Mouse (Mus musculus): ENCODE results near the gene Rassf3.

Gene Rassf3

DNA sequence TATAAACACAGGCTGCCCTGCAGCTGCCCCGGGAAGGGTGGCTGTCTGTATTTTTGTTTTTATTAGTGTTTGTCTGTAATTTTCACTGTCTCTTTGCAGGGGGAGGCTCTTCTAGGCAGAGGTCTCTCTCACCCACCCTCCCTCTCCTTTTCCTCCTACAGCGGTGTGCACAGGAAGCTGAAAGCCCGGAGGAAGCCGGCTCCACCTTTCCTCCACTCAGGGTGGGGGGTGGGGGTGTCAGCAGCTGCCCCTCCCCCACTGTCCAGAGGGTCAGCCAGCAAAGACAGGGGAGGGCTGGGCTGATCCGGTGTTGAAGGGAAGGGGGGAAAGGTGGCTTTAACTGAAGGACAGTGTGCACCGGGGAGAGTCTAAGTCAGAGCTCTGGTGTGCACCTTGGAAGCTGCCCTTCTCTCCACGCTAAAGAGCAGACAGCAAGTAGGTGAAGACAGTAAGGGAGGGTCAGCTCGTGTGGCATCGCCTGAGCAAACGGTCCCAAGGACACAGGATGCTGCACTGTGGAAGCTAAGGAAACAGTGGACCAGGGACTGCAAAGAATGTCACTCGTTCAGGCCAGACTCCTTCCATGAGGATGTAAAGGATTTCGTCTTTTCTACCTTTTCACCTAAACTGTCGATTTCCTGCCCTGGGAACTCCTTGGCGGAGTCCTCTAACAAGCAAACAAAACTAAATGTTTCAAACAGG is 46.0 kb downstream of the Rassf3 start:
- no peak for DNase-seq (ENCODE audit: low read depth)

DNA sequence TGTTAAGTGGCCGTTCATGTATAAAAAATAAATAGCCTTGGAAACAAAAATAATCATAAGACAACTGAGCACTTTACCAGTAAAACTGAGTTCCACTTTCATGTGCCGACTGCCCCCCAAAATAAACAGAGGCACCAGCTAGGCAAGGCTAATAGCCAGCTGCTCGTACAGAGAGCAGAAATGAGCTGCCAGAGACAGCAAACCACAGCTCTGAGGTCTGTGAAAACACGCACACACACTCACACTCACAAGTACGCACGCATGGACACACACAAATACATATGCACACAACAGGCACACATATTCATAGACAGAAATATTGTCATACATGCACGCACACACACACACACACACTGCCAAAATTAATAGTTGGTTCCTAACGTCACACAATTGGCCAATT is 46.6 kb downstream of the Rassf3 start:
- no peak for DNase-seq (ENCODE audit: low read depth)

DNA sequence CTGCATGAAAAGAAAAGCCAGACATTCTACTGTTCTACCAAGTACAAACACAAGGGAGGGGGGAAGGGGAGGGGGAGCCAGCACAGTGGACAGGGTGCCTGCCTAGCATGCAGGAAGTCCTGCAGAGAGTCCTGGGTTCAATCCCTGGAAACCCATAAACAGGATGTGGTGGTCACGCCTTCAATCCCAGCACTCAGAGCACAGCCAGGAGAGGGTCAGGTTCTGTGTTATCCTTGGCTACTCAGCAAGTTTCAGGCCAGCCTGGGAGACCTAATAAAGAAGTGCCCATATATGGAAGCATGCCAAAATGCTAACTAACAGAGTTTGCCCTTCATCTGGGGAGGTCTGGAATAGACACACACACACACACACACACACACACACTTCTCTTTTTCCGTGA is 47.1 kb downstream of the Rassf3 start:
- no peak for DNase-seq (ENCODE audit: low read depth)

DNA sequence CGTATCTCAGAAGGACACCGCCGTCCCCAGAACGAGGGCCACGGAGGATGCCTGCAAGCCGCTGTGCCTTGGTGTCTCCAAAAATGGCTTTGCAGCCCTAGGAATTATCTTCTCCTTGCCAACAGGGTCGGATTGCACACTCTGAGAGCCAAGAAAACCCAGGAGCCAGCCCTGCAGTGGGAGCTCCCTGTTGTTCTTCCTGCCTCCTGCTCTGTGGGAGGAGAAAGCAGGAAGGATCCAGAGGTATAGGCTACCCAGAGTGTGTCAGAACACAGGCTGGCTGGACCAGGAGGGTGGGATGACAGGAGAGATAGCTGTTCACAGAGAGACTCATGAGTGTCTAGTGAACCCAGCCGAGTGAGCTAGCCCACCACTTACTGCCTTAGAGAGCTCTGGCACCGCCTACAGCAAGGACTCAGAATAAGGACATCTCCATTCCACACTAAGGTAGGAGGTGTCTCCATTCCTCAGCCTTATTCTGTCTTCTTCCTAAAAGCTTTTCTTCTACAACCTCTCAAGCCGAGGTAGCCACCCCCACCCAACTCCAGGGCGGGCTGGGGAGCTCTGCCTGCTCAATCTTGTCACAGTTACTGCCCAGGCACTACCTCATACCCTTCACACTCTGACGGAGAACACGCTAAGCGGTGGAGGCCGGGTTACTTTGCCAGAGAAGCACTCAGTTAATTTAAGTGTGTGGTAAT is 48.0 kb downstream of the Rassf3 start:
- no peak for DNase-seq (ENCODE audit: low read depth)

DNA sequence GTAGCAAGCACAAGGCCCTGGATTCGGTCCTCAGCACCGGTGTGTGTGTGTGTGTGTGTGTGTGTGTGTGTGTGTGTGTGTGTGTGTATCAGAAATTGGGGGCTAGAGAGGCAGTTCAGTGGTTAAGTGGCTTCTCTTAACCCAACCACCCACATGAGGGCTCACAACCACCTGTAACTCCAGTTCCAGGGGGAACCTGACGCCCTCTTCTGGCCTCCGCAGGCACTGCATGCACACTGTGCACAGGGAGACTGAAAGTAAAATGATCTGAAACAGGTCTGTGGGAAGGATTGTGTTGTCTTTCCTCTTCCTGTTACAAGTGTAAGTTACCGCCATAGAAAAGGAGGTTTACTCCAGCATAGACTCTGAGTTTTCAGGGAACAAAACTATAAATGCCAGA is 49.0 kb downstream of the Rassf3 start:
- DNase-seq (ENCODE audit: low read depth) = no peak

DNA sequence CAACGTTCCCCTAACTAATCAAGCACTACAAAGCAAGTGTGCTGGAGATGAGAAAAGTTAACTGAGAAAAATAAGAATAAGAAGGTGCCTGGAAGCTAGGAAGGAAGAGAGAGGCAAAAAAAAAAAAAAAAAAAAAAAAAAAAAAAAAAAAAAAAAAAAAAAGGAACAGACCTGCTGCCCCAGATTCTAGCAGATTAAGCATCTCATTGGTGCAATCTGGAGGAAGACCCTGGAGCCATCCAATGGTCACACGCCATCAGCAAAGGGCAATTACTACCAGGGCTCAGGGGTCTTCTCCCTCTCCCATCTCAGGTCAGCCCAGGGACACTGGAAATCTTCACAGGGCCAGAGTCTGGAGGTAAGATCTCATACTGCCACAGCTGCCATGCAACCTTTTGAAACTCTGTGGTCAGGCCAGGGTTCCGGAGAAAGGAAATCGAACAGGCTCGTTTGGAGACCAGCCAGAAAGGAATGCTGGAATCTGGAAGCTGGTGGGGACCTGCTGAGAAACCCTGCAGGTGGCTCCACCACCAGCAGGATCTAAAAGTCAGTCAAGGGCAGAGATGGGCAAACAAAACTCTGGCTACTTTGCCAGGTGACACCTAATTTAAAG is 49.6 kb downstream of the Rassf3 start:
- no peak for DNase-seq (ENCODE audit: low read depth)

DNA sequence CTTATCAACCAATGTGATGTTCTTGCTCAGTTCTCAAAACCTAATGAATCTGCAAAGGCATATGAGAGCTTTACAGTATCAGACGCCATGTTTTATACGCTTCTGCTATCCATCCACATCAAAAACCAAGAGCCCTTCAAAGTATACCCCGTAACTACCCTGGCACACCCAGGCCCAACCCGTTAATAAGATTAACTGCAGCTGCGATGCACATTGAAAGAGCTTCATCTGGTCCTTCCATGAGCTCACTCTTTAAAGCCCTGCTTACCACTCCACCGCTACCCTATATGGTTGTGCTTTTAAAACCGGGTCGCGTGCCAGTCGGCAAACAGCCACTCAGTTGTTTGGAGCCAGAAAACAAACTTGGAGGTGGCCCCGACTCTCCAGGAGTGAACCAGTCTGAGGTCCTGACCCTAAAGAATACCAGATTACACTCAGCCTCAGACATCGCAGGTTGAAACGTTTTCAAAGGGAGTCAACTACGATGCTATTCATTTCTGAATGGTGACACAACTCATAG is 50.6 kb downstream of the Rassf3 start:
- no peak for DNase-seq (ENCODE audit: low read depth)

DNA sequence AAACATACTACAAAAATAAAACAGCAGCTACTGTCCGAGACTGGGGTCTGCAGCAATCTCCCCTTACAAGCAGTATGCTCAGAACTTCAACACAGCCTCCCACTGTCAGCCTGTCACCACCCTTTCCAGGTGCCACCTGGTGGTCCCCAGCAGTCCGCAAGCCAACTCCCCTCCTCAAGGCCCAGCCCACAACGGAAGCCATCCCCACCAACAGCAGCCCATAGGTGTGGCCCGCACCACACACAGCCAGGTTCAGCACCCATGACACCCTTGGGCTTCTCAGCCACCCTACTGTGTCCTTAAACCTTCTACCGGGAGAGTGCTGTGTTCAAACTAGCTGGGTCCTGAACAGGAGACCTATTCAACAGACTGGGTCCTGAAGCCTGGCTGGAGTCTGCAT is 51.1 kb downstream of the Rassf3 start:
- no peak for DNase-seq (ENCODE audit: low read depth)

DNA sequence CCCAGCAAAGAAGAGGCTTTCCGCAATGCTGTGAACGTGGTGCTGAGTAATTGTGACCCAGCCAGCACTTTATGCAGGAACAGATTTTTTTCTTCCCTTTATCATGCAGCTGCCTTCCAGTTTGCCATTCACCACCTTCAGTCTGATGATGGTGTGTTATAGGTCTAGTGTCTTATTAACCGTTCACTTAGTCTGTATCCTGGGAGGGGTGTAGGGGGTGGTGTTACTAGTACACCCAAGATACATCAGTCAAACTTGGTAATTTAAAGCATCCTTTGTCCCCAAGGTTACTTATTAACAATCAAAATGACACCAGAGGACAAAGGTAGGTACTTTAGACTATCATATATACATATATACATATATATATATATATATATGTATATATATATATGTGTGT is 51.7 kb downstream of the Rassf3 start:
- no peak for DNase-seq (ENCODE audit: low read depth)

DNA sequence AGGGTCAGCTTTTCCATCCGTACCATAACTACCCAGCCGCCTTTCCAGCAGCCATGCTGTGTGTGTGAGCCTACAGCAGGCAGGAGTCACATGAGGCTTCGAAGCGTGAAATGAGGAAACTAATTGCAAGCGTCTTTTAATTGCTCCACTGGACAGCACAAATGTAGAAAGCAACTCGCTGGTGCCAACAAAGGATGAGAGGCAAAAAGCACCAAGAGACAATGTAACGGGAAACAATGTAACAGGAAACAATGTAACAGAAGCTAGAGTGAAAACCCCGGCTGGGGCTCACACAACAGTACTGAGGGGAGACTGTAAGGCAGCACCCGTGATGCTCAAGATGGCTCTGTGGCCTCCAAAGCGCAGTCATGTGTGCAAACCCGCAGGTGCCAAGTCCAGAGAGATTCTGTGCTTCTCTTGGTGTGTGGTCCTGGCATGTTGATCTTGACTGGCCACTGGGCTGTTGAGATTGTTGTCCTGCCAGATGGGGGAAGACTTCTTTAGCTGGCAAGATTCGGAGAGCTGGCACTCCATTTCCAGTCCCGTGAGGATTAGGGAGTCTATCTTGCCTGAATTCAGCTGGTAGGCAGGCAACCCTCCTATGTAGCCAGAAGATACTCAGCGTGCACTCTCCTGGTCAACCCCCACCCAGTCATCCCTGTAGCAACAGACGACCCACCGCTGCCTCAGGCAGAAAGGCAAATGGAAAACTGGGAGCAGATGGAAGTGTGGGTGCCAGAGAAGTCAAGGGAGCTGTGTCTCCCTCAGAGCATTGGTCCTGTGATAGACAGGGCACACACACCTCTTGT is 52.4 kb downstream of the Rassf3 start:
- DNase-seq (ENCODE audit: low read depth) = no peak

DNA sequence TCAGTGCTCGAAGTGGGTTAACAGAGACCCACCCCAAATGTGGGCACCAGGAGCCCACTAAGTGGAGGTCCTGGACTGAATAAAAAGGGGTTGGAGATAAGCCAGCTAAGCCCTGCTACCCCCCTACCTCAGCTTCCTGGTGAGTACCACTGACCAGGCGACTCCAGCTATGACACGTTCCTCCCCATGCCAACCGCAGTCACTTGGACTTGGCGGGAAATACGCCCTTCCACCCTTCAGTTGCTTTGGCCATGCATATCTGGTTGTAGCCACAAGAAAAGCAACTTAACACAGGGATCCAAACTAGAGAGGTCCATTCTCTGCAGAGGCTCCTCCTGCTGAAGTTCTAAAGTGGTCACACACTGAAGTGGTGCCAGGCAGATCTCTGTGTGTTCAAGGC is 53.9 kb downstream of the Rassf3 start:
- DNase-seq (ENCODE audit: low read depth) = no peak

DNA sequence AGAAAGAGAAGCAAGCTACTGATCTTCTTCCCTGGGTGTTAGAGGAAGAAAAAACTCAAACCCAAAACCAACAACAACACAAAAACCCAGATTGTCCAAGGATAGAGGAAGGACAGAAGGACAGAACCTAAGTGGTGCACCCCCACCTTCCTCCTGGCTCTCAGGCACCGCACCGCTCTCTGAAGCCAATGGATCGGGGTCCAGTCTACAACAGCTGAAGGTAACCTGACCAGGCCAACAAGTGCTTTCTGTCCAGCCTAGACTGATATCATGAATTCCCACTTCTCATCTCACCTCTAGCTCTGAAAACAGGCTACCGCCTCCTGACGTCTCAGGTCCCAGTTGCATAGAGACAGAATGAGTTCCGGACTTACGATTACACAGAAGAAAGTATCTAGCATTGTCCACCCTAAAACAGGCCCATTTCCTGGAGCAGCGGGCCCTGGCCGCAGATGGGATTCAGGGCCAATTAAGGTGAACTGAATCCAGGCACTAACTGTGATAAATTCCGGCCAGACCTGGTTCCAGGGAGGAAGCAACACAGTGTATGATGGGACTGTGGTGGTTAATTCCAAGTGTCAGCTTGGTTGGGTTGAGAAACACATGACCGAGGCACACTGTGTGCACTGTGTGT is 54.4 kb downstream of the Rassf3 start:
- no peak for DNase-seq (ENCODE audit: low read depth)

DNA sequence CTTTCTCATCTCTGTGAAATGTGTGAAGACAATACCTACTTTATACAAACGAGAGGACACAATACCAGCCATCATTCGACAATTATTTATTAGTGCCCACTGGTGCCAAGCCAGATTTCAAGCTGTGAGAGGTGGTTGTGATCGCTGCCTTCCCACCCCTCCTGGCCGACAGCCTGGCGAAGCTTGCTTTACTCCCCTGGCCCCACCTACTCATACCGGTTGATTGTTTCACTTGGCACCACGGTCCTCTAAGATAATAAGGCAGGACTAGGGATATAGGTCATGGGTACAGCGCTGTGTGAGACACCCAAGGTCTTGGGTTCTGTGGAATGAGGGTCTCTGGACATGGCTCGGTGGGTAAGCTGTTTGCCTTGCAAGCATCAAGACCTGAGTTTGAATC is 55.1 kb downstream of the Rassf3 start:
- DNase-seq (ENCODE audit: low read depth) = no peak

DNA sequence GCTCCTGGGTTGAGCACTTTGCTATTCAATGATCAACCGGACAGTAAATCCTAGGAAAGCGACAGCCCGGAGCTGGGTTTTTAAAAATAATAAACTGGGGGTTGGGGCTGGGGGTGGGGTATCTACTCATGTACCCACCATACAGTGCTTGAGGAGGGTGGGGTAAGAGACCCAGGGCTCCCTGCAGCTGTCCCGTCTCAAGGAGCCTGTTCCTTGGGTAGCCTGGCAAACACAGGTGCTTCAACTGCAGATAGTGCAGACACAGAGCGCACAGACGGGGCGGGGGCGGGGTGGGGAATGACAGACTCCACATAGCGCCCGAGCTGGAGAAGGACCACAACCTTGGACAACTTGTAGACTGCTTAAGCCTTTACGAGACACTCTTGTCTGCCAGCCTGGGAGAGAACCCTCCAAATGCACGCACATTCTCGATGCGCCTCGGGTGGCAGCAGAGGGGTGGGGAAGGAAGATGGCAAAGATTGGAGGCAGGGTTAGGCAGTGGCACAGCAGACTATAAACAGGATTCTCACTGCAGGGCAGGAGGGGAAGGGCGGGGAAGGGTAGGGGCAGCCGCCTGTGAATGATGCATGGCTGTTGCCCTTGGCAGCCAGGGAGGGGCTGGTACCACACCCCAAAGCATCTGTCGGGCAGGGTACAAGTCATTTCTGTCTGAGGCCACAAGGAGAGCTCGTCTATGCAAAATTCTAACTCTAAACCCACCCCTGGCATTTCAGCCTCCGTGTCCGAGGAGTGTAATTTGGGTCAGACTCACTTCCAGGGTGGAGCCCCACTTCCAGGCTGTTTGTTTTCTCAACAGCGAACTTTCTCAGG is 56.3 kb downstream of the Rassf3 start:
- DNase-seq (ENCODE audit: low read depth) = no peak

DNA sequence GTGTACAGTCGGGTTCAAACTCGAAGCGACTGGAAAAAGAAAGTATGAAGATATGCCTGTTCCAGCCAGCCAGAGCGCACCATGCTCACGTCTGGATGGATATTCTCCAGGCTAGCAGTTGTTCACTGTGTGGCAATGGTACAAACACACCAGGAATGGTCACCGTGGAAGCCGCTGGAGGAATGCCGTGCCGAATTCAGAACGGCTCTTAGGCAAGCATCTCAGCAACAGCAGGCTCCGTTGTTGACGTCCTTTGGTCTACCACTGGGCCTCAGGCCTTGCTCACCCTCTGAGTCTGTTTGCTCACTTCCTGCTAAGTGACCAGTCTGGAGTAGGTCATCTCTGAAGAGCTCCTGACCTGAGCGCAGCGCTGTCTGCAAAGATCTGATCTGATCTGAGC is 57.3 kb downstream of the Rassf3 start:
- no peak for DNase-seq (ENCODE audit: low read depth)

DNA sequence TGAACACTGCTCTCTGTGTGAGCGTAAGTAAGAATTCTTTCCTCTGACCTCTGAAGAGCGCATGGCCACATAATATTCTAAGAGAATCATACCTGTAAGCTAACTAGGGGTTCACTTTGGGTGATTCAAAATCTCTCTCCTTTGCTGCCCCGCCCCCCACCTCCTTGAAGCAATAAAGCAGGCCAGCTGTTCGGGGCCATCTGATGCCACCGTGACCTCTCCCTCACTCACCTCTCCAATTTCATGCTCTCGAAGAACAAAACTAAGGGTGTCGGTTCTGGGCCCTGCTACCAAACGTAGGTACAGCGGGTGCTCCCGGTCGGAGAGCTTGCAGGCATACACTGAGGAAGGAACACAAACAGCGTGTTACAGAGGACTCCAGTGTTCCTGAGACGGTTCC is 62.0 kb downstream of the Rassf3 start:
- DNase-seq (ENCODE audit: low read depth) = no peak

DNA sequence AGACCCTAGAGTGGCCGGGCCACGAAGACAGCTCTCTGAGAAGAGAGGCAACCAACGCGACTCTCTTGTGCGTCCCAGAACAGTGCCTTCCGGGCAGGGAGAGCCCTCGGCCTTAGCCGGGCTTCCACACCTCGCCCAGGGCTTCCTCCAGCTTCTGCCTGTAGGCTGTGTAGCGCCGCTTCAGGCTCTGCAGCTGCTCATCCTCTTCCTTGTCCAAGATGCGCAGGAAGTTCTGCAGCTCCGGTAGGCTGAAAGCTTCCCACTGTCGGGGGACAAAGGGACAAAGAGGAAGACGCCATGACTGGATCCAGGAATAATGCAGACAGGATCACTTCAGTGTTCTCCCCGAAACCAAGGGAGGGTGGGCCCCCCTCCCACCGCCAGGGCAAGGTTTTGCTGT is 63.3 kb downstream of the Rassf3 start:
- DNase-seq (ENCODE audit: low read depth) = no peak

DNA sequence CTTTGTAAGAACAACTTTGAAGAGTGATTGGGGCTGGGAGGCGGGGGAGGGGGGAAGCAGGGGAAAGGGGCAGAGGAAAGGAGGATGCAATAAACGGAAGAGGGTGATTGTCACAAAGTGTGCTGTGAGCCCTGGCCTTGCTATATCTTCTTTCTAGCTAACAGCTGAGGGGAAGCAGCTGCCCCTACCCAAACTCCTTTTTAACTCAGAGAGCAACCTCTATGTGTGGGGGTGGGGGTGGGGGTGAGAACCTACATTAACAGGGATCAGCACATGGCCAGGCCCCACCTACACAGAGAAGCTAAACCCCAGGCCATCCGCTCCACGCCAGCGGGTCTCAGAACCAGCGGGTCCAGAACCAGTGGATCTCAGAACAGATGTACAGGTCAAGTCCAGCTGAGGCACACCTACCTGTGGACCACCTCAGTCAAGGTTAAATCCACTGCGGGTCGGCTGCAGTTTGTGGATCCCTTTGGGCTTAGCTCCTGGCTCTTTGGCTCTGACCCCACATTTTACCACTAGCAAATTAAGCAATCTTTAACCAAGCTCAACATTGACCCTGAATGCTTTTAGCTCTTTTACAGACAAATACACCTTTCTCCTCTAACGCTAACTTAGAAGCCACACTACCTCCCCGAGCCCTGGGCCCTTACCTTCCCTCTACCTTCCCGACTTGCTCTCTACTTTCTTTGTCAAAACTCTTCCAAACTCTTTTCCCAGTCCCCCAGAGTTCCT is 64.3 kb downstream of the Rassf3 start:
- no peak for DNase-seq (ENCODE audit: low read depth)

DNA sequence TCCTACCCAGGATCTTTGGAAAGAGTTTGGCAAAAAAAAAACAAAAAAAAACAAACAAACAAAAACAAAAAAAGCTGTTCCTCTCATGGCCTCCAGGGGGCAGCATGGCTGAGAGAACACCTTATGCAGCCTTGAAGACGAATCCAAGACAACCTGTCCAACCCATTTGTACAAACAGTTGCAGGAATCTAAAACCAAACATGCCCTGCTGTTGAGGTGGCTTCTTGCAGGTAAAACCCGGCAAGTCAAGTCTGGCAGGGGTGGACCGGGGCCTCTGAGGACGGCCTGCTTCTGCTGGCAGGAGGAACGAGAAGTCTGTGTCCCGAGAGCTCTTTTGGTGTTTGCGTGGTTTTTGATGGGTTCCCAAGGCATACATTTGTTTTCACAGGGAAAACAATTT is 66.4 kb downstream of the Rassf3 start:
- no peak for DNase-seq (ENCODE audit: low read depth)

DNA sequence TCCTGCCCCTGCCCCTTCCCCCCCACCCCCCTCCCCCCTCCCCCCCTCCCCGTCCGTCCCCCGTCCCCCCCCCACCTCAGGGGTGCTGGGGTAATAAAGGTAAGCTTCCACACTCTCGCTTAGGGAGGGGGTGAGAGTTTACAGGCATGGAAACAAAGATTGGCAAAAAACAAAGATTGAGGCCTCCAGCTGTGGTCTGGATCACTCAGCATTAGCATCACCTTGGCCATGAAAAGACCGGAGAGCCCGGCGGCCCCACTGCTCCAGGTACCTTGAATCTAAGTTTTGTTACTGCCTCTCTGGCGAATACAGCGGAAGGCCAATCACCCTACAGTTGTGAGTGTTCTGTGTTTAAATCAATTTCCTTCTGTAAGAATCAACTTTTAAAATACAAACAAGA is 72.2 kb downstream of the Rassf3 start:
- DNase-seq (ENCODE audit: low read depth) = no peak

Data from c-Kit-positive CD71-negative TER-119-negative erythroid progenitor cells, embryonic 14.5 days (primary cell).